Mouse (Mus musculus): Measurements from ENCODE around the gene Mael. TPM values are rescaled to one million over a fixed set of nuclear protein-coding genes. Genes with fewer than 3 reads are reported as not detected.
A peak's percentile ranks its signal among the peaks of the same experiment; 100 is the strongest.

The Mael gene
- total RNA-seq, 2 experiments from 2014 or later: not detected

- ATAC-seq (ENCODE audit: poor library complexity, severe bottlenecking): no peak
Measured at GRCm38 (mm10) chr1:166214181-166214580, 24.4 kb downstream of the Mael start.

- ATAC-seq (ENCODE audit: poor library complexity, severe bottlenecking): no peak
Measured at GRCm38 (mm10) chr1:166209371-166209770, 29.2 kb downstream of the Mael start.

- ATAC-seq (ENCODE audit: poor library complexity, severe bottlenecking): no peak
Measured at GRCm38 (mm10) chr1:166205159-166205558, 33.4 kb downstream of the Mael start.

GRCm38 (mm10) chr1:166204171-166204570 is 34.4 kb downstream of the Mael start:
- ATAC-seq (ENCODE audit: poor library complexity, severe bottlenecking): peak; percentile 71

- no peak for ATAC-seq (ENCODE audit: poor library complexity, severe bottlenecking)
Measured at GRCm38 (mm10) chr1:166189821-166190220, 48.7 kb downstream of the Mael start.

- no peak for ATAC-seq (ENCODE audit: poor library complexity, severe bottlenecking)
Measured at GRCm38 (mm10) chr1:166185357-166185756, 53.2 kb downstream of the Mael start.

- ATAC-seq (ENCODE audit: poor library complexity, severe bottlenecking): no peak
Measured at GRCm38 (mm10) chr1:166184391-166185229, 53.9 kb downstream of the Mael start.

GRCm38 (mm10) chr1:166182952-166183627 is 55.5 kb downstream of the Mael start:
- ATAC-seq (ENCODE audit: poor library complexity, severe bottlenecking): no peak

GRCm38 (mm10) chr1:166181510-166181909 is 57.0 kb downstream of the Mael start:
- ATAC-seq (ENCODE audit: poor library complexity, severe bottlenecking): no peak

- no peak for ATAC-seq (ENCODE audit: poor library complexity, severe bottlenecking)
Measured at GRCm38 (mm10) chr1:166173621-166174020, 64.9 kb downstream of the Mael start.

- ATAC-seq (ENCODE audit: poor library complexity, severe bottlenecking): no peak
Measured at GRCm38 (mm10) chr1:166172992-166173391, 65.6 kb downstream of the Mael start.

GRCm38 (mm10) chr1:166170852-166171251 is 67.7 kb downstream of the Mael start:
- no peak for ATAC-seq (ENCODE audit: poor library complexity, severe bottlenecking)

- ATAC-seq (ENCODE audit: poor library complexity, severe bottlenecking): no peak
Measured at GRCm38 (mm10) chr1:166169713-166170112, 68.8 kb downstream of the Mael start.

- no peak for ATAC-seq (ENCODE audit: poor library complexity, severe bottlenecking)
Measured at GRCm38 (mm10) chr1:166168017-166168416, 70.5 kb downstream of the Mael start.

GRCm38 (mm10) chr1:166167405-166167804 is 71.1 kb downstream of the Mael start:
- ATAC-seq (ENCODE audit: poor library complexity, severe bottlenecking): no peak

- ATAC-seq (ENCODE audit: poor library complexity, severe bottlenecking): no peak
Measured at GRCm38 (mm10) chr1:166165159-166165558, 73.4 kb downstream of the Mael start.

GRCm38 (mm10) chr1:166164580-166164979 is 74.0 kb downstream of the Mael start:
- ATAC-seq (ENCODE audit: poor library complexity, severe bottlenecking): no peak

GRCm38 (mm10) chr1:166160569-166161445 is 77.7 kb downstream of the Mael start:
- ATAC-seq (ENCODE audit: poor library complexity, severe bottlenecking): peak; percentile 73

GRCm38 (mm10) chr1:166160111-166160510 is 78.4 kb downstream of the Mael start:
- no peak for ATAC-seq (ENCODE audit: poor library complexity, severe bottlenecking)

GRCm38 (mm10) chr1:166158664-166159063 is 79.9 kb downstream of the Mael start:
- no peak for ATAC-seq (ENCODE audit: poor library complexity, severe bottlenecking)

GRCm38 (mm10) chr1:166157712-166158111 is 80.8 kb downstream of the Mael start:
- ATAC-seq (ENCODE audit: poor library complexity, severe bottlenecking): no peak
